Mouse (Mus musculus) liver, embryonic 14.5 days (tissue): ENCODE measurements at regions not wholly inside any gene's neighbourhood (a gene's known extent, or its start where the extent isn't known, plus 50 kb on each side); places are given as distances from the start of the nearest gene placed in this dataset.

Source experiments
- ATAC-seq: fragments of 200-750 bp; cut with Nextera tagmentation; 2 replicates; pipeline ENCODE4 v1.8.0; 2017; ENCODE audit warnings: moderate number of reproducible peaks, mild to moderate bottlenecking, moderate library complexity; ENCODE audit not compliant: insufficient read depth
- DNase-seq, 3 experiments: peaks; one replicate each; pipeline ENCODE4 v3.0.0-alpha.2; 2012 to 2013; ENCODE audit warnings: low read depth in 3 of 3, low spot score in 3 of 3
- H3K27ac ChIP-seq: fragments of 300-500 bp; sonication (generic); 2 replicates; pipeline ENCODE4 v1.5.1; 2014; ENCODE audit warnings: moderate library complexity, mild to moderate bottlenecking, control low read depth, inconsistent platforms
- H3K27me3 ChIP-seq: fragments of 300-500 bp; sonication (generic); 2 replicates; pipeline ENCODE4 v1.6.1; 2014; ENCODE audit warnings: mild to moderate bottlenecking, low read length, moderate library complexity; ENCODE audit not compliant: control insufficient read depth, insufficient read depth
- H3K36me3 ChIP-seq: fragments of 300-500 bp; sonication (generic); replicated peaks from 2 replicates; pipeline ENCODE4 v1.6.1; 2014; ENCODE audit warnings: low read depth; ENCODE audit not compliant: control insufficient read depth, insufficient read depth
- H3K4me1 ChIP-seq, 2 experiments: fragments of 200-500 bp in 1 of 2; fragments of 300-500 bp in 1 of 2; sonication (generic) in 1 of 2; replicated peaks; 2 replicates each; pipeline ENCODE4 v1.6.1; 2012 to 2014; ENCODE audit warnings: antibody characterized with exemption in 1 of 2, inconsistent platforms in 1 of 2, low read length in 1 of 2; ENCODE audit not compliant: control insufficient read depth in 2 of 2, insufficient read depth in 2 of 2
- H3K4me2 ChIP-seq: fragments of 300-500 bp; sonication (generic); 2 replicates; pipeline ENCODE4 v1.6.1; 2014; ENCODE audit warnings: low read depth, mild to moderate bottlenecking, control low read depth, moderate library complexity
- H3K4me3 ChIP-seq, 2 experiments: fragments of 200-500 bp in 1 of 2; fragments of 300-500 bp in 1 of 2; sonication (generic) in 1 of 2; 2 replicates each; pipeline ENCODE4 v1.5.1; 2012 to 2014; ENCODE audit warnings: low read depth in 2 of 2, low read length in 2 of 2, mild to moderate bottlenecking in 2 of 2, control low read depth in 1 of 2, inconsistent platforms in 1 of 2, moderate library complexity in 1 of 2; ENCODE audit not compliant: insufficient read depth in 1 of 2
- H3K9ac ChIP-seq: fragments of 300-500 bp; sonication (generic); replicated peaks from 2 replicates; pipeline ENCODE4 v1.6.1; 2014; ENCODE audit warnings: mild to moderate bottlenecking, control low read depth, moderate library complexity
- H3K9me3 ChIP-seq: fragments of 300-500 bp; sonication (generic); 2 replicates; pipeline ENCODE4 v1.6.1; 2016; ENCODE audit warnings: low read length, mixed read lengths; ENCODE audit not compliant: control insufficient read depth
- CTCF ChIP-seq: IDR thresholded peaks from 2 replicates; pipeline ENCODE4 v1.5.1; 2016; ENCODE audit warnings: antibody characterized with exemption, low read depth, control low read depth
- EP300 ChIP-seq: IDR thresholded peaks from 2 replicates; pipeline ENCODE4 v1.6.1; 2016; ENCODE audit warnings: antibody characterized with exemption, low read depth
- WGBS: fragments of 180-500 bp; shearing (Covaris S2); extraction: QIAGEN DNeasy Blood & Tissue Kit; methylation state at CpG from one replicate; pipeline ENCODE4 v1.1.7; 2014; ENCODE audit not compliant: insufficient replicate concordance; 5-methylcytosine and 5-hydroxymethylcytosine counted together

- TF ChIP-seq EP300 (no peak), CTCF (no peak)
- Histone ChIP-seq H3K4me1 (no peaks in the 10 kb centered on the region), H3K36me3 (no peaks in the 10 kb centered on the region), H3K9me3 (no peaks in the 10 kb centered on the region; the same call in 1 of the 2 replicates), H3K4me3 (no peak overlapping the region), H3K9ac (no peak overlapping the region), H3K27me3 (no peaks in the 10 kb centered on the region), H3K27ac (no peak overlapping the region), H3K4me2 (no peak overlapping the region)
- ATAC-seq (no peak), DNase-seq (no peak)
- 72% methylated on average over 3 of the region's 3 CpGs for WGBS
These were observed 260.0 kb upstream of the Cntnap4 start for GRCm38 (mm10) chr8:112309816-112310215.

- H3K4me1 ChIP-seq = no peaks in the 10 kb centered on the region
- no peaks in the 10 kb centered on the region for H3K36me3 ChIP-seq
- DNase-seq = no peak
- TF ChIP-seq CTCF (no peak), EP300 (no peak)
- ATAC-seq = no peak
- H3K4me3 ChIP-seq = no peak overlapping the region
- H3K27me3 ChIP-seq = no peaks in the 10 kb centered on the region
- H3K27ac ChIP-seq = no peak overlapping the region
- 67% methylated on average over 6 of the region's 6 CpGs for WGBS
- H3K4me2 ChIP-seq = no peak overlapping the region
- no peak overlapping the region for H3K9ac ChIP-seq
- H3K9me3 ChIP-seq = no peaks in the 10 kb centered on the region
These were observed 261.5 kb upstream of the Cntnap4 start for GRCm38 (mm10) chr8:112308354-112308753.

- DNase-seq (no peak), ATAC-seq (no peak)
- Histone ChIP-seq H3K4me3 (no peak overlapping the region), H3K9me3 (no peaks in the 10 kb centered on the region), H3K4me2 (no peak overlapping the region), H3K27me3 (no peaks in the 10 kb centered on the region), H3K9ac (no peak overlapping the region), H3K4me1 (no peaks in the 10 kb centered on the region), H3K27ac (no peak overlapping the region), H3K36me3 (no peaks in the 10 kb centered on the region)
- no peak for TF ChIP-seq CTCF
- TF ChIP-seq EP300 = no peak
- 39% methylated on average over 8 of the region's 8 CpGs for WGBS
These were observed 272.8 kb upstream of the Cntnap4 start for GRCm38 (mm10) chr8:112297021-112297420.

GRCm38 (mm10) chr8:112283316-112283715 lies 268.5 kb upstream of the Gm6793 start:
- TF ChIP-seq EP300 = no peak
- TF ChIP-seq CTCF = no peak
- ATAC-seq = no peak
- WGBS = 75% methylated on average over 6 of the region's 6 CpGs
- H3K4me3 ChIP-seq = no peak overlapping the region
- H3K4me2 ChIP-seq = no peak overlapping the region
- no peak for DNase-seq
- H3K27me3 ChIP-seq = no peaks in the 10 kb centered on the region
- H3K4me1 ChIP-seq = no peaks in the 10 kb centered on the region
- no peaks in the 10 kb centered on the region for H3K36me3 ChIP-seq
- no peaks in the 10 kb centered on the region for H3K9me3 ChIP-seq
- no peak overlapping the region for H3K27ac ChIP-seq
- no peak overlapping the region for H3K9ac ChIP-seq

GRCm38 (mm10) chr8:112269598-112269997 lies 254.8 kb upstream of the Gm6793 start:
- Histone ChIP-seq H3K4me1 (no peaks in the 10 kb centered on the region), H3K4me2 (no peak overlapping the region), H3K36me3 (no peaks in the 10 kb centered on the region), H3K9ac (no peak overlapping the region), H3K27ac (no peak overlapping the region), H3K27me3 (no peaks in the 10 kb centered on the region), H3K4me3 (no peak overlapping the region), H3K9me3 (no peaks in the 10 kb centered on the region)
- TF ChIP-seq EP300 (no peak), CTCF (no peak)
- 64% methylated on average over 5 of the region's 5 CpGs for WGBS
- ATAC-seq (no peak), DNase-seq (no peak)
